Mouse (Mus musculus): Measurements from ENCODE around the gene B4galt4. TPM values are rescaled to one million over a fixed set of nuclear protein-coding genes. Genes with fewer than 3 reads are reported as not detected.

Gene B4galt4
- total RNA-seq, 1 experiment: 6.0 TPM

DNA sequence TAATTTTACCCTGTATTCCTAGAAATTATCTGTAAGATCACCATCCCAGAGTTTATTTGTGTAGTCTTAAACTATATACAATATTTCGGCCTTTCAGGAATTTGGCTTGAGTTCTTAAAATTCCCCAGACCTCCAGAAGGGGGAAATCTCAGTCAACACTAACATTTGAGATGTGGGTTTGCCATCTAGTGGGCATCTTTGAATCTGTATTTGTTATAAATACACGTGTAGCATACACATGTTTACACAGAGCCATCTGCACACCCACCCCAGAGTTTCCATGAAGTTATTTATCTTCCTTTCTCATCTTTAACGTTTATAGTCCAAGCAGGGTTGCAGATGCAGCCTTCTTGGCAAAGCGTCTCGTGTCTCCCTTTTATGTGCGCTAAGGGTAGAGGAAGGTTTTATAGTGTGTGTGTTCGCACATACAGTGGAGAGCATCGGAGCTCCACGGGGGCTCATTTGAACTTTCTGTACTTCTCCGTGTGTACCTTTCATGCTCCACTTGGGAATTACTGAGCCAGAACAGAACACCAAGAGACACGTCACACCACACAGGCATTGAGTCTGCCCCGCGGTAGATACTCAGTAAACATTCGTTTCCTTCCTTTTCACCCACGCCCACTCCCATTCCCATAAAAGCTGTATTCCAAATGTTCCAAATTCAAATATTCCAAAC lies 12.3 kb upstream of the B4galt4 start:
- no peak for DNase-seq (ENCODE audit: low read depth, low spot score)

DNA sequence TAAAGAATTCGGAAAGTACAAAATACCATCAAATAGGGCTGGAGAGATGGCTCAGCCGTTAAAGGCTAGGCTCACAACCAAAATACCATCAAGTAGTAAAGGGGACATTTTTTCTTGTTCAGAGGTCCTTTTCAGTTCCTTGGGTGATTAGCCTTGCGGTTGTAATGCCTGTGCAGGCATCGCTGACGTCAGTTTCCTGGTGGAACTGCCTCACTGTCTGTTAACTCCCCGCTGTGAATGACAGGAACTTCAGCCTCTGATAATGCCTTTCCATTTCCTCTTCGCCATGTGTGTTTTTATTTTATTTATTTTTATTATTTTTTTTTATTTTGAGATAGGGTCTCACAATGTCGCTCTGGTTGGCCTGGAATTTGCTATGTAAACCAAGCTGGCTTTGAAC lies 11.1 kb upstream of the B4galt4 start:
- DNase-seq (ENCODE audit: low read depth, low spot score): no peak
- no peak for TF ChIP-seq ZC3H11A (IDR thresholded peaks at IDR 0.05; ENCODE audit: borderline replicate concordance, low read depth, low read length)
- no peak for TF ChIP-seq HCFC1 (IDR thresholded peaks at IDR 0.05; ENCODE audit: borderline replicate concordance, insufficient read depth, low read length)
- TF ChIP-seq MAFK (IDR thresholded peaks at IDR 0.05; ENCODE audit: insufficient read depth, low read depth, low read length): no peak
- TF ChIP-seq ZNF384 (IDR thresholded peaks at IDR 0.05; ENCODE audit: low read depth, low read length): no peak
- no peak for TF ChIP-seq CHD2 (IDR thresholded peaks at IDR 0.05; ENCODE audit: low read depth, low read length)
- Histone ChIP-seq H3K9ac (ENCODE audit: insufficient read depth, low read depth, low read length, poor library complexity, severe bottlenecking) (no peak overlapping the region), H3K27ac (ENCODE audit: insufficient read depth, low read depth, low read length, poor library complexity, severe bottlenecking) (no peak overlapping the region), H3K4me1 (ENCODE audit: control insufficient read depth in 2 of 2, insufficient read depth in 2 of 2, low read length in 2 of 2, poor library complexity in 1 of 2) (no peaks in the 10 kb centered on the region), H3K4me3 (ENCODE audit: insufficient read depth in 1 of 2, low read depth in 1 of 2, low read length in 2 of 2, poor library complexity in 1 of 2, severe bottlenecking in 1 of 2) (no peak overlapping the region), H3K36me3 (ENCODE audit: control insufficient read depth, insufficient read depth, low read length, poor library complexity, severe bottlenecking) (no peaks in the 10 kb centered on the region), H3K9me3 (ENCODE audit: control insufficient read depth, insufficient read depth, low read depth, low read length) (no peaks in the 10 kb centered on the region)
- in situ Hi-C loops (cut with MboI; ENCODE audit: low sequenced_read_pairs in 2 of 2, unreplicated experiment in 2 of 2): no loop called here

More for the DNA sequence above, 12.3 kb upstream of the B4galt4 start:
- no peak overlapping the region for H3K9ac ChIP-seq (ENCODE audit: insufficient read depth, low read depth, low read length, poor library complexity, severe bottlenecking)
- no peaks in the 10 kb centered on the region for H3K9me3 ChIP-seq (ENCODE audit: control insufficient read depth, insufficient read depth, low read depth, low read length)
- H3K36me3 ChIP-seq (ENCODE audit: control insufficient read depth, insufficient read depth, low read length, poor library complexity, severe bottlenecking): no peaks in the 10 kb centered on the region
- H3K27ac ChIP-seq (ENCODE audit: insufficient read depth, low read depth, low read length, poor library complexity, severe bottlenecking): no peak overlapping the region
- H3K4me3 ChIP-seq (ENCODE audit: insufficient read depth in 1 of 2, low read depth in 1 of 2, low read length in 2 of 2, poor library complexity in 1 of 2, severe bottlenecking in 1 of 2): no peak overlapping the region
- TF ChIP-seq ZC3H11A (IDR thresholded peaks at IDR 0.05; ENCODE audit: borderline replicate concordance, low read depth, low read length): peak; percentile 55; the same call in 1 of the 2 replicates
- TF ChIP-seq ZNF384 (IDR thresholded peaks at IDR 0.05; ENCODE audit: low read depth, low read length): no peak
- no peak for TF ChIP-seq CHD2 (IDR thresholded peaks at IDR 0.05; ENCODE audit: low read depth, low read length)
- peaks cover 0 to 4% of the 10 kb centered on the region in 2 experiments; a peak in 1 of 4 replicates for H3K4me1 ChIP-seq (ENCODE audit: control insufficient read depth in 2 of 2, insufficient read depth in 2 of 2, low read length in 2 of 2, poor library complexity in 1 of 2)
- in situ Hi-C loops (cut with MboI; ENCODE audit: low sequenced_read_pairs in 2 of 2, unreplicated experiment in 2 of 2): no loop called here

DNA sequence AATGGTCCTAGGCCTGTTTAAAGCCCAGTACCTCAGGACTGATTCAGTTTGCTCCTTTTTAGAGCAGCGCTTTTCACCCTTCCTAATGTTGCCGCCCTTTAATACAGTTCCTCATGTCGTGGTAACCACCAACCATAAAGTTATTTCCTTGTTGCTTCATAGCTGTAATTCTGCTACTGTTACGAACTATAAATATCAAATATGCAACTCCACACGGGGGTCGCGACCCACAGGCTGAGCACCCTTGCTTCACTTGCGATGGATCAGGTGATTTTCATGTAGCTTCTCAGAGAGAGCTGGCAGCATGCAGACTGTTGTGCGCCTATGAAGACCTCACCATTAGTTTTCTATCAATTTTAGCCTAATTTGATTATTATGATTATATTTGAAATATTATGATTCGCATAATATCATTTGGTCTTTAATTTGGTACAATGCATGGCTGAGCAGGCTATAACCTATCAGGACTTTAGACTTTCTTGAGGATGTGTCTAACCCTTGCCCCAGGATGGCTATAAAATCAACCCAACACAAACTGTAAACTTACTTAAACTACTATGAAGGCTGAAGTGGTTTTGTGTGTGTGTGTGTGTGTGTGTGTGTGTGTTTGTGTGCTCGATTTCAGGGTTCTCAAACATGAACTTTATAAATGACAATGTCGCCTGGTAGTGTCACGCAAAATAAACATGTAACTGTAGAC lies 710 bp upstream of the B4galt4 start:
- in situ Hi-C loops (cut with MboI; ENCODE audit: low sequenced_read_pairs in 2 of 2, unreplicated experiment in 2 of 2): no loop called here
- TF ChIP-seq ZC3H11A (IDR thresholded peaks at IDR 0.05; ENCODE audit: borderline replicate concordance, low read depth, low read length) (no peak), HCFC1 (IDR thresholded peaks at IDR 0.05; ENCODE audit: borderline replicate concordance, insufficient read depth, low read length) (no peak)
- H3K27ac ChIP-seq (ENCODE audit: insufficient read depth, low read depth, low read length, poor library complexity, severe bottlenecking): no peak overlapping the region
- peaks cover 0 to 3% of the 10 kb centered on the region in 2 experiments; a peak in 1 of 4 replicates for H3K4me1 ChIP-seq (ENCODE audit: control insufficient read depth in 2 of 2, insufficient read depth in 2 of 2, low read length in 2 of 2, poor library complexity in 1 of 2)
- DNase-seq (ENCODE audit: low read depth, low spot score): no peak
- no peaks in the 10 kb centered on the region for H3K9me3 ChIP-seq (ENCODE audit: control insufficient read depth, insufficient read depth, low read depth, low read length)
- no peaks in the 10 kb centered on the region for H3K36me3 ChIP-seq (ENCODE audit: control insufficient read depth, insufficient read depth, low read length, poor library complexity, severe bottlenecking)
- no peak overlapping the region for H3K9ac ChIP-seq (ENCODE audit: insufficient read depth, low read depth, low read length, poor library complexity, severe bottlenecking)
- H3K4me3 ChIP-seq (ENCODE audit: insufficient read depth in 1 of 2, low read depth in 1 of 2, low read length in 2 of 2, poor library complexity in 1 of 2, severe bottlenecking in 1 of 2): peak overlapping the region in 1 of 2 experiments; percentile 76; a peak in 1 of 4 replicates

DNA sequence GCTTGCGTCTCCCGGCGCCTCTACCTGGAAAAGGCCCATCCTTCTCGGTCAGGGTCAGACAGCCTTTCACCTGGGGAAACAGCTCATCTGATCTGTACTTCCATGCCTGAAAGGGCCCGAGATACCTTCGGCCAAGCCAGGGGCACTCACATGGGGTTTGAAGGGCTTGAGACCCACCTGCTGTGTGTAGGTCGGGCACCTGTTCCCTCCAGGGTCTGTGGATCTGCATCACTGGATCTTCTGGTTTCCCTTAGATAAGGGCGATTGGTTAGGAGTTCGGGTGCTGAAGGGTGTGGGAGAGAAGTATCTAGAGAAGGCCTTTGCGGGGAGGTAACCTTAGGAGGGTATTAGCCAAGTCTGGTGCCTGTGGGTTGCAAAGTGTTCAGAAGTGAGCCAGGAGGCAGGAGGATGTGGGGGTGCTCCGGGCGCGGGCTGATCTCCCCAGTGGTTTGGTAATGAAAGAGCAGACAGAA lies 631 bp downstream of the B4galt4 start:
- peak; percentile 29 for DNase-seq (ENCODE audit: low read depth, low spot score)
- TF ChIP-seq MAFK (IDR thresholded peaks at IDR 0.05; ENCODE audit: insufficient read depth, low read depth, low read length) (no peak), CHD2 (IDR thresholded peaks at IDR 0.05; ENCODE audit: low read depth, low read length) (no peak), HCFC1 (IDR thresholded peaks at IDR 0.05; ENCODE audit: borderline replicate concordance, insufficient read depth, low read length) (no peak), ZC3H11A (IDR thresholded peaks at IDR 0.05; ENCODE audit: borderline replicate concordance, low read depth, low read length) (no peak), ZNF384 (IDR thresholded peaks at IDR 0.05; ENCODE audit: low read depth, low read length) (no peak)
- in situ Hi-C loops (cut with MboI; ENCODE audit: low sequenced_read_pairs in 2 of 2, unreplicated experiment in 2 of 2): no loop called here
- Histone ChIP-seq H3K27ac (ENCODE audit: insufficient read depth, low read depth, low read length, poor library complexity, severe bottlenecking) (no peak overlapping the region), H3K4me3 (ENCODE audit: insufficient read depth in 1 of 2, low read depth in 1 of 2, low read length in 2 of 2, poor library complexity in 1 of 2, severe bottlenecking in 1 of 2) (peak overlapping the region; percentile 76 to 77), H3K9me3 (ENCODE audit: control insufficient read depth, insufficient read depth, low read depth, low read length) (no peaks in the 10 kb centered on the region), H3K4me1 (ENCODE audit: control insufficient read depth in 2 of 2, insufficient read depth in 2 of 2, low read length in 2 of 2, poor library complexity in 1 of 2) (peaks cover 0 to 3% of the 10 kb centered on the region in 2 experiments; a peak in 1 of 4 replicates), H3K9ac (ENCODE audit: insufficient read depth, low read depth, low read length, poor library complexity, severe bottlenecking) (peak overlapping the region; percentile 76), H3K36me3 (ENCODE audit: control insufficient read depth, insufficient read depth, low read length, poor library complexity, severe bottlenecking) (no peaks in the 10 kb centered on the region)

Measured in ES-E14 (cell line).